Mouse (Mus musculus): Measurements from ENCODE around the gene Apbb2. TPM values are rescaled to one million over a fixed set of nuclear protein-coding genes. Genes with fewer than 3 reads are reported as not detected.

Apbb2 gene
- total RNA-seq, 2 experiments from 2014 or later, result 96.4 to 104 TPM

DNA sequence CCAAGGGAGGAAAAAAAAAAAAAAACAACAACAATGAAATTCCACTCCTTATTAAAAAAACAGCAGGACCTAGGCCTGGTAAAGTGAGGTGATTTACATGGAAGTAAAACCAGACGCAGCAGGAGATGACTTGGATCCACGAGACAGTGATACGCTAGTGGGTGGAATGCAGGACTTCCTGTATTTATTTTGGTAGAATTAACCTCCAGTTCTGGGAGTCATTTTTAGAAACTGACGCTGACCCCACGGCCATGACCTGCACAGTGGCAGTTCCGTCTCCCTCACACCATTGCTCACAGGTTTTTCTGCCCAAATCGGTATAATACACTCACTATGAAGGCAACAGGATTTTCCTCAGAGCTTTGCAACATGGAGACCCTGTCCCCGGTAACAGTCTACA lies 14.8 kb downstream of the Apbb2 start:
- no peak for DNase-seq
- intact Hi-C loops (cut with DNase I), result no loop called here

DNA sequence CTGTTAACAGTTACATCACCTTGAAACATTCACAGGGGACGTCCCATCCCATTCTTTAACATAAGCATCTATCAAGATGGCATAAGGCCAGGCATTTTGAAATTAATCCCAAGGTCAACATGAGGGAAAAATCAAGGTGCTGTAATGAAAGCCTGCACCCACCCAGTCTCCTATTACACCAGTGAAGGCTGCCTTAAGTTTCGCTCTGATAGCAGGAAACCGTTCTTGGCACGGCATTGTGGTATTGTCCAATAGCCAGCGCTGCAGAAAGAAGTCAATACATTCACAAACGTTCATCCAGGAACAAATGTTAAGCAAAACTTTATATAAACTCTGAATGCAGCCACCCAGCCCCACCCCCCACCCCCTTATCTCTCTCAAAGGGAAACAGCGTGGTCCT lies 15.4 kb downstream of the Apbb2 start:
- DNase-seq, result no peak
- intact Hi-C loops (cut with DNase I), result no loop called here

GRCm38 (mm10) chr5:66602287-66602820 lies 16.2 kb downstream of the Apbb2 start:
- DNase-seq, result no peak
- intact Hi-C loops (cut with DNase I), result no loop called here

DNA sequence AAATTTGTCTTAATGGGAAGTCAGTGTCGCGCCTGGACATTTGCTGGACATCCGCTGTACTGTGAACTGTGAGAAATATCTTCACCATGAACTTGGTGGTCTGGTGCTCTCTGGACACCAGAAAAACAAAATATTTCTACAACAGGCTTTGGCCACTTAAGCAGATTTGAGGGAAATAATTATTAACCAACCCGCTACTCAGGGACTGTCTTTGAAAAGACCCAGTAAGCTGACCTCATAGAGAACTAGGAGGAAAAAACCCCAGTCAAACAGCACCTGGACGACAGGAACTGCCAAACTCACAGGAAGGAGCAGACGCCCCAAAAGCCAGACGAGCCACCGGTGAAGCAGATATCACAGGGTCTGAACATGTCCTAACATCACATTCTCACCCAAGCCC lies 18.2 kb downstream of the Apbb2 start:
- no peak for DNase-seq
- intact Hi-C loops (cut with DNase I), result no loop called here

- intact Hi-C loops (cut with DNase I), result no loop called here
Observed at GRCm38 (mm10) chr5:66599888-66600287, 18.7 kb downstream of the Apbb2 start.

GRCm38 (mm10) chr5:66596296-66596695 lies 22.3 kb downstream of the Apbb2 start:
- no peak for DNase-seq
- intact Hi-C loops (cut with DNase I), result no loop called here

More at GRCm38 (mm10) chr5:66599888-66600287, 18.7 kb downstream of the Apbb2 start:
- DNase-seq, result no peak

GRCm38 (mm10) chr5:66594881-66595280 lies 23.7 kb downstream of the Apbb2 start:
- DNase-seq, result no peak
- intact Hi-C loops (cut with DNase I), result no loop called here

- intact Hi-C loops (cut with DNase I), result no loop called here
- no peak for DNase-seq
Observed at GRCm38 (mm10) chr5:66586236-66586745, 32.3 kb downstream of the Apbb2 start.

DNA sequence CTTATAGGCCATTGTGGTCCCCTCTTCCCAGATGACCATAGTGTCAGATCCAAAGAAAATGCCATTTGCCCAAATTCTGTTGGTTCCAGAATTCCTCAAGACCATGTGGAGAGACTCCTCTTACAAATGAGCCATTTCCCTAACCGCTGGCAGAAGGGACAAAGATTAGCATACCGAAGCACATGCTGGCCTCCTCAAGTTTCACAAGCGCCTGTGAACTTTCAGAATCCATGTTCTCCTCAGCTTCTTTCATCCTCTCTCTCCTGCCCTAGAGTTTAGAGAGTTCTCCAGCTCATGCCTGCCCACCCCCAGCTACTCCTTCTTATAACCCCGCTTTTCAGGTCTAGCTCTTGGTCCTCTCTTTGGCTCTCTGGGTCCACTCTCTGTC lies 35.6 kb downstream of the Apbb2 start:
- no peak for DNase-seq

GRCm38 (mm10) chr5:66582281-66583018 lies 36.1 kb downstream of the Apbb2 start:
- intact Hi-C loops (cut with DNase I), result no loop called here
- DNase-seq, result no peak

More for the DNA sequence above, 35.6 kb downstream of the Apbb2 start:
- intact Hi-C loops (cut with DNase I), result no loop called here

- intact Hi-C loops (cut with DNase I), result no loop called here
- no peak for DNase-seq
Observed at GRCm38 (mm10) chr5:66579066-66579465, 39.5 kb downstream of the Apbb2 start.

DNA sequence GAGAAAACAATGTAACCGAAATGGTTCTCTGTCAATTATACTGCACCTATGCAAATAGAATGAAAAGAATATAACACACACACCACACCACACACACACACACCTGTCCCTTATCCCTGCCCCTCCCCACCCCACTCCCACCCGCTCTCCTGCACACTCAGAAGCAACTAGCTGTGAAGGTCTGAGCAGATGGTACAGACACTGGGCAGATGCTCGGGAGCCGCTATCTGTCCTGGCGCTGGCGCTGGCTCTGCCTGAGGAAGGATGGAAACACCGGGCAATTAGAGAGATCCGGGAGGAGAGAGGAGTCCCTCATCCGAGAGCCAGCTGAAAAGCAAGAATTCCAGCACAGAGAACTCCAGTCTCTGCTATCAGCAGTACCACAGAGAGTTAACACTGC lies 42.3 kb downstream of the Apbb2 start:
- DNase-seq, result peak; percentile 48
- intact Hi-C loops (cut with DNase I), result no loop called here

DNA sequence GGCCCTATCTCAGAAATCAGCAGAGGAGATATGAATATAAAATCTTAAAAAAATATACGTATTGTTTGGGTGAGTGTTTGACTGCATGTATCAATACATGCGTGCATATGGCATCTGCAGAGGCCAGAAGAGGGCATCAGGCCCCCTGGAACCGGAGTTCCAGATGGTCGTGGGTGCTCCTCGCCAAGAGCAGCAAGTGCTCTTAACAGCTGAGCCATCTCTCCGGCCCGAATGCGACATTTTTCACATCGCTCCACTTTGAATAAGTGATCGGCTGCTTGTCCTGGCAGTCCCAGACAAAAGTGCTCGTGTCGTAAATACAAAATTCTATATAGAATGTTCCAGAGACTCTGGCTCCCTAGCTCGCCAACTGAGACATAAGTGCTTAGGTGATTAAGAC lies 43.4 kb downstream of the Apbb2 start:
- intact Hi-C loops (cut with DNase I), result no loop called here
- DNase-seq, result peak; percentile 53

GRCm38 (mm10) chr5:66573266-66573665 lies 45.3 kb downstream of the Apbb2 start:
- DNase-seq, result no peak

DNA sequence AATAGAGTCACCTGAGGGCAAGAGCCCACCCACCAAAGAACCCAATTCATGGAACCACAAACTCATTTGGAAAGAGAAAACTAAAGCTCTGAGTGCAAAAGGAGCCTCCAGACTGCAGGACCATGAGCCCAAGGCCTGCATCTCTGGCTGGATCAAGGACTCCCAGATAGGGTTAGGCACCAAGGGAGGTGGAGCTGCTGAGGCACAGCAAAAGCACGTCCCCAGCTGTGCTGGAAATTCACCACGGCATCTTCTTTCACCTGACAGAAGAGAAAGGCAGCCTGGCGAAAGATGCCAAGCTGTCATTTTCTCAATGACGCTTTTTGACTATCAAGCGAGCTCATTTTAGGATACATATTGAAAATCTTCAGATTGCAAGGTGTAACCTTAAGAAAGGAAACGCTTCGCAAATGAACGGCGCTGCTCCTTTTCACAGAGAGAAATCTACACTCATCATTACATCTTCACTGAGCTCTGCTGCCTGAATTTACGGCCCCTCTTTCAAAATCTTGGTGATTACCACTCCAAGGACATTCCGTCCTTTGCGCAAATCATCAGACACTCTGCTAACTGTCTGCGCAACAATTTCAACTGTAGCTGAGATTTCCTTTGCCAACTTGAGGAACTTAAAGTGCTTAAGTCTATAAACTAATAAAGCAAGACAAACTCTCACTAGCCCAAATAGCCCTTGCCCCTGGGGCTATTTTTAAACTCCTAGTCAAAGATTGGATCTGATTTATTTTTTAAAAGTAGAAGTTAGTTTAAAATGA lies 46.3 kb downstream of the Apbb2 start:
- DNase-seq, result no peak
- intact Hi-C loops (cut with DNase I), result no loop called here

More at GRCm38 (mm10) chr5:66573266-66573665, 45.3 kb downstream of the Apbb2 start:
- intact Hi-C loops (cut with DNase I), result no loop called here

DNA sequence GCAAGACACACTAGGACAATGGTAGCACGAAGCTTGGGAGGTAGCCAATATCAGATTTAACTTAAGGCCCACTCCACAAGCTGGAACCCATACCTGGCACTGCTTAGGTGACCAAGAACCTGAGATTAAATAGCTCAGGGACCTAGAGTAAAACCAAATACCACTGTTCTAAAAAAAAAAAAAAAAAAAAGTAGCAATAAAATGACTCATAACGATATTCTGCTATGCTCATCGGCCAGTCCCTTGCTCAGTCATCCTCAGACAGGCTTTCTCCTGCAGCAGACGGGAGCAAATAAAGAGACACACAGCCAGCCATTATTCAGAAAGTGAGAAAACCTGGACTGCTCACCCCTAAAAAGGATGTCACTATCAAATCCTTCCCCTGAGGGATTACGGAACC lies 47.9 kb downstream of the Apbb2 start:
- intact Hi-C loops (cut with DNase I), result no loop called here
- DNase-seq, result no peak

DNA sequence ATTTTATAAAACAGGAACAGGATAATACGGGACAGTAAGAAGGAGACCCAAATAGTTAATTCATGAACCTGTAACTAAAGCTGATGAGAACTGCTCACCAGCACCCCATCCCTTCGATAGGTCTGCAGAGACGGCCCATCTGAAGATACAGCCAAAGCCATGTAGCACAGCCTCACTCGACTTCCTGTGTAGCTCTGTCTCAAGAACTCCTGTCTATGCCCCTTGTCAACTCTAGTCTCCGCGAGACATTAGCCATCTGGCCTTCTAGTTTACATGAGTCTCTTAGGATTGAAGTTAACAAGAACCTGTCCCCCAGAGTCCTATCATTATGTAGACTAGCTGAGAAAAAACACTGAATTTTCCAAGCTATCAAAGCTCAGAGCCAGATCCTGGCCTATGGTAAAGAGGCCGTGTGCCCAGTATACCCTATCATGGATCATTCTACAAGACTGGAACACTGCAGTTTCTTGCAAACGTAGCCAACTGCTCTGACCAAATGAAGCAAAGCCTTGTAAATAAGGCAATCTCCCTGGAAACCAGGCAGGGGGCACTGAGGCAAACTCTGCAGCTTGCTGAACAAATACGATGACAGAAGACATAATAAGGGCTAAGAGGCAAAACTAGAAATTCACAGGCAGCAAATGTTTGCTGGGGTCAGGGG lies 49.3 kb downstream of the Apbb2 start:
- intact Hi-C loops (cut with DNase I), result no loop called here
- DNase-seq, result no peak

- intact Hi-C loops (cut with DNase I), result no loop called here
- DNase-seq, result no peak
Observed at GRCm38 (mm10) chr5:66568002-66568401, 50.6 kb downstream of the Apbb2 start.

GRCm38 (mm10) chr5:66567424-66567823 lies 51.2 kb downstream of the Apbb2 start:
- no peak for DNase-seq
- intact Hi-C loops (cut with DNase I), result no loop called here

DNA sequence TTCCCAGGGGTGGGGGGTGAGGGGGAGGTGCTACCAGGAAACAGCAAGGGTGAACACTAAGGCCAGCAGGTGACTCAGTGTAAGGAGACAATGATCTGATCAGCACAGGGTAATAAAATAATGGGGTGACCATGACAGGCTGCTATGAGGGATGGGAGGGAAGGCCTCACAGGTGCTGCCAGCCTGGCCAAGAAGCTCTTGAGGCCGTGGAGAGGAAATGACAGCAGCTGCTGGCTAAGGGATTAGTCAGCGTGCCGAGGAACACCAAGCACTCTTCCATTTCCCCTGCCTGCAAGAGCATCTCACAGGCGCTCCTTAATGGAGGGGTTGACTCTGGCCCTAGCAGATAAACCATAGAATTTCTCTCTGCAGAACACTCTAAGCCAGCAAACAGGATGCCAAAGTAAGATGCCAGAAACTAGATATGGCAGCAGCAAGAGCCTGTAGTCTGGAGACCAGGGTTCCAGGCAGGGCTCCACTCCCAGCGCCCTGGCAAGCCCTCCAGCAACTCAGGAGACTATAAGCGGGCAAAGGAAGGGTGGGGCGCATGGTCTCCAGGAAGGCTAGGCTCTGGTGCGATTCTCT lies 58.9 kb downstream of the Apbb2 start:
- intact Hi-C loops (cut with DNase I), result no loop called here
- no peak for DNase-seq

DNA sequence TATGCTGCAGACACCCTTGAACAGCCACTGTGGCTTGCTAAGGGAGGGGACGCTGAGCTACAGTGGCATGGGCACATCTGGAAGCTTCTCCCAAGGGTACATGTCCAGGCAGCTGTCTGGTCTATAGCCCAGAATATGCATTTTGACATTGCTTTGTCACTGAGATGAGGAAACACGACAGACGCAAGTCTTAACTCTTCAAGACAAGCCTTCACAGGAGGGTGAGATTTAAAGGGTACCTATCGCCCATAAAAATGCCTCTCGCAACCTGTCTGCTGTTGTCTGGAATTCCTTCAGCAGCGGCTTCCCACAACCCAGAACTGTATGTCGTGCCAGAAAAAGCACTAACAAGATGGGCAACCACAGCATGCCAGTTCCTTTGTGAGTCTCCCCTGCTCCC lies 60.5 kb downstream of the Apbb2 start:
- intact Hi-C loops (cut with DNase I), result no loop called here
- no peak for DNase-seq
